Comparison of ENCODE assay signal across 25 mouse cellular contexts in genomic region chr7:71391333-71391732, GRCm38 (mm10). TPM values are rescaled to one million over a fixed set of nuclear protein-coding genes. Genes with fewer than 3 reads are reported as not detected.
DNase-seq lines count a peak whose midpoint lies in the region; ATAC-seq and TF ChIP-seq lines count a peak whose summit lies in the region.
"Had no signal": no experiment of that assay in that cellular context is flagged by ENCODE, and none has a peak within 500 bp of the region (broad histone marks: within the 10 kb centered on the region; RNA-seq: fewer than 3 reads in every experiment).

No protein-coding gene starts in this region.

- ATAC-seq in kidney, embryonic 16.5 days (ENCODE audit: low FRiP score, low TSS enrichment): 0 out of 2 replicates have a peak, but pooled peaks have one; percentile 16
- no peak for ATAC-seq in stomach, embryonic 15.5 days (ENCODE audit: insufficient read depth, low FRiP score, low read depth)
- ATAC-seq: forebrain, postnatal 0 days; hindbrain, embryonic 16.5 days; liver, postnatal 0 days had no signal

- no peaks in the 10 kb centered on the region for H3K27me3 ChIP-seq in heart, adult 2 months (ENCODE audit: control insufficient read depth, insufficient read depth, low read length)
- H3K27me3 ChIP-seq in kidney, embryonic 16.5 days (ENCODE audit: insufficient read depth, low read length): no peaks in the 10 kb centered on the region
- H3K27me3 ChIP-seq in stomach, embryonic 15.5 days (replicated peaks): no peaks in the 10 kb centered on the region
- H3K27me3 ChIP-seq: embryonic facial prominence, embryonic 12.5 days; neural tube, embryonic 13.5 days had no signal

- no peaks in the 10 kb centered on the region for H3K9me3 ChIP-seq in kidney, embryonic 16.5 days (ENCODE audit: low read length)
- H3K9me3 ChIP-seq in stomach, embryonic 15.5 days: no peaks in the 10 kb centered on the region
- H3K9me3 ChIP-seq: embryonic facial prominence, embryonic 12.5 days; heart, embryonic 10.5 days; neural tube, embryonic 13.5 days had no signal

- no peak for DNase-seq in heart, adult 2 months
- no peak for DNase-seq in heart, adult 9 months (ENCODE audit: low spot score in 2 of 2)
- no peak for DNase-seq in kidney, adult 18-20 months
- peak; percentile 6 for DNase-seq in R1 (ENCODE audit: low read depth, low spot score)
- no peak for DNase-seq in cerebellum, adult 18-20 months
- DNase-seq: adrenal gland, postnatal 14 days; cerebellum, adult 8-10 months; forebrain, postnatal 0 days; gastrocnemius, postnatal 10 days; heart, postnatal 36 days; layer of hippocampus, postnatal 36 days; liver; liver, postnatal 0 days; spleen, adult 18-20 months; thymus, postnatal 36 days had no signal

- no peak overlapping the region for H3K4me3 ChIP-seq in heart, adult 2 months
- no peak overlapping the region for H3K4me3 ChIP-seq in kidney, embryonic 16.5 days (ENCODE audit: low read length)
- no peak overlapping the region for H3K4me3 ChIP-seq in stomach, embryonic 15.5 days (replicated peaks)
- H3K4me3 ChIP-seq: embryonic facial prominence, embryonic 12.5 days; heart, embryonic 10.5 days; neural tube, embryonic 13.5 days had no signal

- TF ChIP-seq POLR2A in heart, adult 2 months (IDR thresholded peaks at IDR 0.05; ENCODE audit: insufficient read depth, low read depth, low read length): no peak

- H3K27ac ChIP-seq in heart, adult 2 months: peak overlapping the region; percentile 11; the same call in 1 of the 2 replicates
- peak overlapping the region; percentile 94 for H3K27ac ChIP-seq in kidney, embryonic 16.5 days (ENCODE audit: low read length)
- 0 out of 2 replicates have a peak overlapping the region, but pooled peaks have one; percentile 36 for H3K27ac ChIP-seq in stomach, embryonic 15.5 days
- H3K27ac ChIP-seq: embryonic facial prominence, embryonic 12.5 days; heart, embryonic 10.5 days; neural tube, embryonic 13.5 days had no signal

- WGBS in heart, adult 2 months: 71% methylated on average over 5 of the region's 5 CpGs
- WGBS in kidney, embryonic 16.5 days: 56% methylated on average over 5 of the region's 5 CpGs
- WGBS in stomach, embryonic 15.5 days: 44% methylated on average over 5 of the region's 5 CpGs

- H3K4me2 ChIP-seq in kidney, embryonic 16.5 days (replicated peaks; ENCODE audit: low read depth, low read length): no peak overlapping the region
- H3K4me2 ChIP-seq in stomach, embryonic 15.5 days: no peak overlapping the region
- H3K4me2 ChIP-seq: embryonic facial prominence, embryonic 12.5 days; midbrain, embryonic 11.5 days; neural tube, embryonic 13.5 days had no signal

- no peak overlapping the region for H3K9ac ChIP-seq in heart, adult 2 months (ENCODE audit: low read depth, low read length)
- no peak overlapping the region for H3K9ac ChIP-seq in kidney, embryonic 16.5 days (replicated peaks; ENCODE audit: low read length)
- H3K9ac ChIP-seq in stomach, embryonic 15.5 days: no peak overlapping the region
- H3K9ac ChIP-seq: embryonic facial prominence, embryonic 12.5 days; forebrain, postnatal 0 days; liver, postnatal 0 days; neural tube, embryonic 13.5 days had no signal

- H3K4me1 ChIP-seq in heart, adult 2 months (ENCODE audit: control insufficient read depth, insufficient read depth, low read length): no peaks in the 10 kb centered on the region; the same call in 1 of the 2 replicates
- H3K4me1 ChIP-seq in kidney, embryonic 16.5 days (ENCODE audit: insufficient read depth, low read length): peaks cover 16% of the 10 kb centered on the region
- no peaks in the 10 kb centered on the region for H3K4me1 ChIP-seq in stomach, embryonic 15.5 days
- H3K4me1 ChIP-seq: embryonic facial prominence, embryonic 12.5 days; neural tube, embryonic 13.5 days had no signal

- 0 out of 2 replicates have a peak, but pooled peaks have one; percentile 11 for TF ChIP-seq CTCF in heart, adult 2 months (IDR thresholded peaks at IDR 0.05)

- H3K79me2 ChIP-seq in heart, adult 2 months (replicated peaks; ENCODE audit: control insufficient read depth, insufficient read depth, low read length): no peaks in the 10 kb centered on the region

- no peaks in the 10 kb centered on the region for H3K36me3 ChIP-seq in heart, adult 2 months (ENCODE audit: control insufficient read depth, insufficient read depth, low read length)
- H3K36me3 ChIP-seq in kidney, embryonic 16.5 days (ENCODE audit: insufficient read depth, low read length): no peaks in the 10 kb centered on the region
- no peaks in the 10 kb centered on the region for H3K36me3 ChIP-seq in stomach, embryonic 15.5 days
- H3K36me3 ChIP-seq: embryonic facial prominence, embryonic 12.5 days; heart, embryonic 10.5 days; neural tube, embryonic 13.5 days had no signal

- intact Hi-C loops in heart, adult 2 months (cut with DNase I): no loop called here

- TF ChIP-seq EP300 in heart, adult 2 months (IDR thresholded peaks at IDR 0.05; ENCODE audit: insufficient read depth, low read depth, low read length): no peak

RNA-seq across cellular contexts. Expression of gene Gm10295, which starts 40.0 kb away (rescaled TPM):
- total RNA-seq in heart, adult 2 months (2021): not detected
- not detected in 2 replicates for polyA plus RNA-seq in heart, adult 2 months (2012; rRNA removed)
- not detected in 2 replicates for polyA plus RNA-seq in kidney, embryonic 16.5 days (2015; fragmentation: Nextera tagmentation; extraction: Ambion mirVana)
- not detected in 2 replicates for polyA plus RNA-seq in stomach, embryonic 15.5 days (2015; fragmentation: Nextera tagmentation; extraction: Ambion mirVana)
- total RNA-seq: adrenal gland, postnatal 14 days; forebrain, postnatal 0 days; gastrocnemius, postnatal 10 days; heart, postnatal 36 days; layer of hippocampus, adult 18-20 months; layer of hippocampus, postnatal 36 days; left cerebral cortex, postnatal 25 days had no signal
- polyA plus RNA-seq: cortical plate, adult 2 months; embryonic facial prominence, embryonic 12.5 days; forebrain, postnatal 0 days; heart, embryonic 10.5 days; hindbrain, embryonic 16.5 days; liver, postnatal 0 days; neural tube, embryonic 13.5 days had no signal

Comparison
In these comparisons a context has a peak if more than half of its experiments do, and no peak if none do; other contexts are left out.
1. H3K27ac ChIP-seq: peak in every context shown above with its lines; median percentile 94 in kidney, embryonic 16.5 days; 36 in stomach, embryonic 15.5 days; 11 in heart, adult 2 months.